Mouse (Mus musculus) B cell, adult (primary cell): ENCODE data around the gene Max. TPM values are rescaled to one million over a fixed set of nuclear protein-coding genes. Genes with fewer than 3 reads are reported as not detected.

ENCODE experiments used
- total RNA-seq: library from RNA; stranded (reverse); gene quantifications from 4 replicates; pipeline ENCODE4 v1.2.4, GENCODE M21; 2023; ENCODE audit not compliant: inconsistent age

Gene Max
- 150 to 167 TPM (median 157 TPM) in 4 replicates for total RNA-seq

DNA sequence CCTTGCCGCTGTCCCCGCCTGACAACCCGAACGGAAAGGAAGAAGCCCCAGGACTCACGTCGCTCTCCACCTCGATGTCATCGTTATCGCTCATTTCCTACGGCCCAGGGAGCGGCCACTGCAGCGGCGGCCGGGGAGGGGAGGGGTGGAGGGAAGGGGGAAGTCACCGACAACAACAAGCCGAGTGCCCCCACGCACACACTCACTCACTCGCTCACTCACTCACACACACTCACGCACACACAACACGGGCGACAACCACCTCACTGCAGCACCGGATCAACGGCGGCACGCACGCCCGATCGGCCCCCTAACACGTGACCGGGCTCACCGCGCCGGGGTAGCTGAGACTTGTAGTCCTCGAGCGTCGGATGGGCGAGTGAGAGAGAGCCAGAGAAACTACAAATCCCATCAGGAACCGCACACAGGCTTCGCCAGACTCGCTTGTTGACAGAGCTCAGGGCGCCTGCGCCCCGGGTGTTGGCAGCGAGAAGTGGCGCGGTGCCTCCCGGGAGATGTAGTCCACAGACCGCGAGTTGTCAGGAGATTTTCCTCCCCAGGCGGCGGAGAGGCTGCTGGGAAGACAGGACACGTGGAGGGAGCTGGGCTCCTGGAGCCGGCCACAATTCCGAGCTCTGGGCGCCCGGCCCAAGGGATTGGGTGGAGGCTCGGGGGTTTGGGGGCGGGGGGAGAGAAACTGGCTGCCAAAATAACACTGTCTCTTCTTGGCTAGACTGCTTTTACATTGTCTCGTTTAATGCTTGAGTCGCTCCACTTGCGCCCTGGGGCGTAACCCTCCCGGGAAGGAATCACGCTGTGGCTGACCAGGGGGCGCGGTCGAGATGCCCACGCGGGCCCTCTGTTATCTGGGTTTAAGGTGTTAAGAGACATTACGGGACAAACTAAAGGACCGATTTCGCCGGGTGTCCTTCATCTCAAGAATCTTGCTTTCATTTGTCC, at the start of gene Max:
Gene Max (minus strand): TSS at position 270 of the 960 bp plus-strand sequence.

Other genes starting within 250 kb of the Max start
- 30.8 to 44.1 TPM (median 34.6 TPM) in 4 replicates for gene Churc1, start 196.7 kb downstream of the Max start, total RNA-seq
- gene Fntb, start 196.6 kb downstream of the Max start, total RNA-seq, result 7.8 to 9.1 TPM (median 8.1 TPM) in 4 replicates
- 0.61 TPM in 1 of 4 replicates, not detected in the others for gene Gpx2, start 166.6 kb downstream of the Max start, total RNA-seq
- gene Rab15, start 139.3 kb downstream of the Max start, total RNA-seq, result not detected in 4 replicates